Mouse (Mus musculus): ENCODE results near the gene Akt1.
A peak's percentile ranks its signal among the peaks of the same experiment; 100 is the strongest.

DNA sequence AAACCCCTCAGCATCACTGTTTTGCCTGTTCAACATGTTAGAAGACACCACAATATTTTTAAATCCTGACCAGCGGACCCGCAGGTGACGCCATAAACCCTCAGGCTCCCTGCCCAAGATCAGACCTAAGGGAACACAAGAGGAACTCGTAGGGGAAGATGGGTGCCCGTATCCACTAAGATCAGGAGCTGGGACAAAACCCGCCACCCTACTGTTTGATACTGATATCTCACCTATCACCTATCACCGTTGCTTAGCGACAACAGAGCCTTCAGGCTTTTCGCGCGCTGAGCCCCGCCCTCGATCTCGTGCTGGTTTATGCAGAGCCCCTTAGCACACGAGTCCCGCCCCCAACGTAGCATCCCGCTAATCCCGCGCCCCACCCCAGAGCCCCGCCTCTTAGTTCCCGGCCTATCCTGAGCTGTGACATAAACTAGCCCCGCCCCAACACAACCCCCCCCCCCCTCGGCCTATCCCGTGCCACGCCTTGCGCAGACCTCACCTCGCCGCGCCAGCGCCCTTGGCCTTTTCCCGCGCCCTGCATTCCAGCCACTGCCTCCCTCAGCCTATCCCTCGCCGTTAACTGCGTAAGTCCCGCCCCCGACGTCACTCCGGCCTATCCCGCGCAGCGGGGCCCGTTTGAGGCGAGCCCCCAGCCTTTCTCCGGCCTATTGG, 30.4 kb downstream of the Akt1 start, which contains the start of gene Siva1:
- TF ChIP-seq POLR2A (IDR thresholded peaks at IDR 0.05; ENCODE audit: control insufficient read depth, low read depth, low read length), result peak; percentile 17; the same call in 1 of the 2 replicates
- TF ChIP-seq CTCF (IDR thresholded peaks at IDR 0.05; ENCODE audit: control insufficient read depth, insufficient read depth, insufficient replicate concordance, low read depth, low read length), result no peak

Data from testis, adult 2 months (tissue).